Mouse (Mus musculus): ENCODE measurements at regions not wholly inside any gene's neighbourhood (a gene's known extent, or its start where the extent isn't known, plus 50 kb on each side); places are given as distances from the start of the nearest gene placed in this dataset.

- peak; percentile 35 for DNase-seq
Measured at GRCm38 (mm10) chr1:39047316-39047715, 61.9 kb downstream of the Pdcl3 start.

- DNase-seq, result no peak
Measured at GRCm38 (mm10) chr1:39057304-39057703, 71.9 kb downstream of the Pdcl3 start.

GRCm38 (mm10) chr1:39062509-39062908 lies 77.1 kb downstream of the Pdcl3 start:
- no peak for DNase-seq

- no peak for DNase-seq
Measured at GRCm38 (mm10) chr1:39063666-39064385, 78.4 kb downstream of the Pdcl3 start.

GRCm38 (mm10) chr1:39064781-39065180 lies 79.4 kb downstream of the Pdcl3 start:
- no peak for DNase-seq

GRCm38 (mm10) chr1:39067901-39068300 lies 82.5 kb downstream of the Pdcl3 start:
- DNase-seq, result no peak

GRCm38 (mm10) chr1:39069086-39069655 lies 83.8 kb downstream of the Pdcl3 start:
- DNase-seq, result no peak

GRCm38 (mm10) chr1:39069676-39070075 lies 84.3 kb downstream of the Pdcl3 start:
- DNase-seq, result no peak

- DNase-seq, result no peak
Measured at GRCm38 (mm10) chr1:39075966-39076365, 90.6 kb downstream of the Pdcl3 start.

GRCm38 (mm10) chr1:39078584-39079315 lies 93.3 kb downstream of the Pdcl3 start:
- DNase-seq, result no peak

- no peak for DNase-seq
Measured at GRCm38 (mm10) chr1:39083911-39084826, 98.8 kb downstream of the Pdcl3 start.

GRCm38 (mm10) chr1:39086273-39086672 lies 100.9 kb downstream of the Pdcl3 start:
- no peak for DNase-seq

GRCm38 (mm10) chr1:39089875-39090274 lies 103.7 kb upstream of the Npas2 start:
- DNase-seq, result peak; percentile 27

- DNase-seq, result peak; percentile 70
Measured at GRCm38 (mm10) chr1:39091121-39091520, 102.4 kb upstream of the Npas2 start.

GRCm38 (mm10) chr1:39091638-39092037 lies 101.9 kb upstream of the Npas2 start:
- DNase-seq, result no peak

- no peak for DNase-seq
Measured at GRCm38 (mm10) chr1:39093291-39093690, 100.2 kb upstream of the Npas2 start.

- no peak for DNase-seq
Measured at GRCm38 (mm10) chr1:39094001-39094400, 99.5 kb upstream of the Npas2 start.

- DNase-seq, result no peak
Measured at GRCm38 (mm10) chr1:39095901-39096300, 97.6 kb upstream of the Npas2 start.

- DNase-seq, result no peak
Measured at GRCm38 (mm10) chr1:39096726-39097125, 96.8 kb upstream of the Npas2 start.

GRCm38 (mm10) chr1:39097499-39097898 lies 96.0 kb upstream of the Npas2 start:
- DNase-seq, result peak; percentile 39

- no peak for DNase-seq
Measured at GRCm38 (mm10) chr1:39098154-39098553, 95.4 kb upstream of the Npas2 start.

GRCm38 (mm10) chr1:39099246-39099645 lies 94.3 kb upstream of the Npas2 start:
- DNase-seq, result no peak

- no peak for DNase-seq
Measured at GRCm38 (mm10) chr1:39100492-39100891, 93.0 kb upstream of the Npas2 start.
